Mouse (Mus musculus) cerebellum, adult (tissue): Measurements from ENCODE around the gene Samd4.

Experiments used
- ATAC-seq: cut with Nextera tagmentation; 2 replicates; pipeline ENCODE4 v1.9.2; 2017; ENCODE audit warnings: mild to moderate bottlenecking, moderate library complexity, mixed read lengths; ENCODE audit not compliant: insufficient number of reproducible peaks, low FRiP score, low TSS enrichment

The Samd4 gene

GRCm38 (mm10) chr14:46984542-46985125 lies 102.0 kb downstream of the Samd4 start:
- no peak for ATAC-seq

- ATAC-seq, result no peak
These were observed 107.0 kb downstream of the Samd4 start for GRCm38 (mm10) chr14:46989694-46990093.

GRCm38 (mm10) chr14:46990450-46990849 lies 107.8 kb downstream of the Samd4 start:
- ATAC-seq, result no peak

- ATAC-seq, result no peak
These were observed 112.0 kb downstream of the Samd4 start for GRCm38 (mm10) chr14:46994704-46995103.

- no peak for ATAC-seq
These were observed 116.8 kb downstream of the Samd4 start for GRCm38 (mm10) chr14:46999321-47000025.

- no peak for ATAC-seq
These were observed 117.6 kb downstream of the Samd4 start for GRCm38 (mm10) chr14:47000096-47000736.

- no peak for ATAC-seq
These were observed 118.4 kb downstream of the Samd4 start for GRCm38 (mm10) chr14:47000786-47001761.

GRCm38 (mm10) chr14:47004161-47004560 lies 121.5 kb downstream of the Samd4 start:
- ATAC-seq, result no peak

- ATAC-seq, result no peak; the same call in 1 of the 2 replicates
These were observed 128.8 kb downstream of the Samd4 start for GRCm38 (mm10) chr14:47011171-47012139.

GRCm38 (mm10) chr14:47015618-47016017 lies 133.0 kb downstream of the Samd4 start:
- no peak for ATAC-seq

GRCm38 (mm10) chr14:47017658-47018057 lies 135.0 kb downstream of the Samd4 start:
- ATAC-seq, result no peak

GRCm38 (mm10) chr14:47020886-47021285 lies 138.2 kb downstream of the Samd4 start:
- ATAC-seq, result no peak

GRCm38 (mm10) chr14:47023529-47023928 lies 140.9 kb downstream of the Samd4 start:
- no peak for ATAC-seq

- no peak for ATAC-seq
These were observed 144.9 kb downstream of the Samd4 start for GRCm38 (mm10) chr14:47027431-47028118.

GRCm38 (mm10) chr14:47031542-47031941 lies 148.9 kb downstream of the Samd4 start:
- no peak for ATAC-seq

GRCm38 (mm10) chr14:47032140-47032539 lies 149.5 kb downstream of the Samd4 start:
- no peak for ATAC-seq

GRCm38 (mm10) chr14:47033423-47033822 lies 150.8 kb downstream of the Samd4 start:
- ATAC-seq, result no peak

GRCm38 (mm10) chr14:47041699-47042098 lies 159.0 kb downstream of the Samd4 start:
- ATAC-seq, result no peak

GRCm38 (mm10) chr14:47049051-47049450 lies 166.4 kb downstream of the Samd4 start:
- no peak for ATAC-seq
